Mouse (Mus musculus): ENCODE data around the gene Aida. TPM values are rescaled to one million over a fixed set of nuclear protein-coding genes. Genes with fewer than 3 reads are reported as not detected.

The Aida gene
- total and polyA plus RNA-seq, 3 experiments, result 17.7 to 36.0 TPM; not detected in 1

GRCm38 (mm10) chr1:183312076-183312475 lies 15.7 kb downstream of the Aida start:
- Histone ChIP-seq H3K9me3 (replicated peaks; ENCODE audit: insufficient read depth, low read length) (no peaks in the 10 kb centered on the region), H3K27me3 (ENCODE audit: control insufficient read depth in 1 of 2, insufficient read depth in 2 of 2, low read length in 2 of 2) (no peaks in the 10 kb centered on the region), H3K4me1 (ENCODE audit: control insufficient read depth in 1 of 2, insufficient read depth in 2 of 2, low read length in 2 of 2) (no peaks in the 10 kb centered on the region), H3K36me3 (ENCODE audit: control insufficient read depth in 1 of 2, insufficient read depth in 2 of 2, low read length in 2 of 2) (peaks cover 4 to 9% of the 10 kb centered on the region in 2 experiments; a peak in 3 of 4 replicates), H3K4me3 (ENCODE audit: control insufficient read depth in 1 of 2, insufficient read depth in 1 of 2, low read depth in 2 of 2, low read length in 2 of 2) (no peak overlapping the region), H3K9ac (ENCODE audit: control insufficient read depth, low read depth, low read length, poor library complexity, severe bottlenecking) (no peak overlapping the region), H3K27ac (ENCODE audit: control insufficient read depth, low read depth, low read length) (no peak overlapping the region), H3K79me2 (ENCODE audit: control insufficient read depth, insufficient read depth, low read length, poor library complexity) (no peaks in the 10 kb centered on the region)
- DNase-seq (ENCODE audit: low read depth, low spot score), result no peak
- no peak for TF ChIP-seq POLR2AphosphoS2 (IDR thresholded peaks at IDR 0.05; ENCODE audit: low read length)
- no peak for TF ChIP-seq MAFK (IDR thresholded peaks at IDR 0.05; ENCODE audit: borderline replicate concordance, low read depth, low read length)
- TF ChIP-seq ZNF384 (IDR thresholded peaks at IDR 0.05; ENCODE audit: low read depth, low read length), result 0 out of 2 replicates have a peak, but pooled peaks have one; percentile 48

GRCm38 (mm10) chr1:183315783-183316182 lies 19.4 kb downstream of the Aida start:
- Histone ChIP-seq H3K9me3 (replicated peaks; ENCODE audit: insufficient read depth, low read length) (no peaks in the 10 kb centered on the region), H3K36me3 (ENCODE audit: control insufficient read depth in 1 of 2, insufficient read depth in 2 of 2, low read length in 2 of 2) (peaks cover 13 to 14% of the 10 kb centered on the region in 2 experiments), H3K27ac (ENCODE audit: control insufficient read depth, low read depth, low read length) (no peak overlapping the region), H3K4me1 (ENCODE audit: control insufficient read depth in 1 of 2, insufficient read depth in 2 of 2, low read length in 2 of 2) (peaks cover 6 to 7% of the 10 kb centered on the region in 2 experiments; a peak in 3 of 4 replicates), H3K27me3 (ENCODE audit: control insufficient read depth in 1 of 2, insufficient read depth in 2 of 2, low read length in 2 of 2) (no peaks in the 10 kb centered on the region), H3K4me3 (ENCODE audit: control insufficient read depth in 1 of 2, insufficient read depth in 1 of 2, low read depth in 2 of 2, low read length in 2 of 2) (no peak overlapping the region), H3K9ac (ENCODE audit: control insufficient read depth, low read depth, low read length, poor library complexity, severe bottlenecking) (no peak overlapping the region), H3K79me2 (ENCODE audit: control insufficient read depth, insufficient read depth, low read length, poor library complexity) (no peaks in the 10 kb centered on the region)
- TF ChIP-seq ZNF384 (IDR thresholded peaks at IDR 0.05; ENCODE audit: low read depth, low read length) (no peak), SIN3A (IDR thresholded peaks at IDR 0.05; ENCODE audit: low read length) (0 out of 2 replicates have a peak, but pooled peaks have one; percentile 22), TAL1 (IDR thresholded peaks at IDR 0.05; ENCODE audit: low read length) (no peak), MYC (IDR thresholded peaks at IDR 0.05; ENCODE audit: low read depth, low read length) (no peak), UBTF (IDR thresholded peaks at IDR 0.05; ENCODE audit: borderline replicate concordance, insufficient read depth, low read depth, low read length) (no peak), GABPA (IDR thresholded peaks at IDR 0.05; ENCODE audit: low read depth, low read length) (no peak), TCF12 (IDR thresholded peaks at IDR 0.05; ENCODE audit: low read depth, low read length) (no peak), POLR2A (IDR thresholded peaks at IDR 0.05; ENCODE audit: control insufficient read depth in 1 of 2, insufficient read depth in 1 of 2, low read depth in 1 of 2, low read length in 2 of 2, poor library complexity in 1 of 2) (no peak), MAX (IDR thresholded peaks at IDR 0.05; ENCODE audit: low read length) (no peak), MXI1 (IDR thresholded peaks at IDR 0.05; ENCODE audit: low read depth, low read length) (no peak), JUND (IDR thresholded peaks at IDR 0.05; ENCODE audit: low read depth, low read length) (no peak), ETS1 (IDR thresholded peaks at IDR 0.05; ENCODE audit: low read depth, low read length) (no peak), CTCF (IDR thresholded peaks at IDR 0.05 in 2 of 3, conservative IDR thresholded peaks at IDR 0.05 in 1 of 3; ENCODE audit: control insufficient read depth in 1 of 3, insufficient read depth in 1 of 3, low read depth in 2 of 3, low read length in 3 of 3, poor library complexity in 1 of 3, severe bottlenecking in 1 of 3) (peak; percentile 11 to 52 (median 47); a peak in 4 of 6 replicates), NELFE (IDR thresholded peaks at IDR 0.05; ENCODE audit: low read depth, low read length) (no peak), KAT2A (conservative IDR thresholded peaks at IDR 0.05; ENCODE audit: low read depth, low read length) (no peak), NRF1 (IDR thresholded peaks at IDR 0.05; ENCODE audit: insufficient read depth, low read depth, low read length, poor library complexity, severe bottlenecking) (no peak), HCFC1 (IDR thresholded peaks at IDR 0.05; ENCODE audit: low read depth, low read length) (no peak), TBP (IDR thresholded peaks at IDR 0.05; ENCODE audit: low read depth, low read length) (no peak), MAFK (IDR thresholded peaks at IDR 0.05; ENCODE audit: borderline replicate concordance, low read depth, low read length) (no peak), RAD21 (IDR thresholded peaks at IDR 0.05; ENCODE audit: low read depth, low read length) (peak; percentile 44), POLR2AphosphoS5 (IDR thresholded peaks at IDR 0.05; ENCODE audit: borderline replicate concordance, low read depth, low read length) (no peak), USF2 (IDR thresholded peaks at IDR 0.05; ENCODE audit: borderline replicate concordance in 1 of 2, insufficient read depth in 1 of 2, low read depth in 1 of 2, low read length in 2 of 2) (no peak), SMC3 (IDR thresholded peaks at IDR 0.05; ENCODE audit: low read depth, low read length) (peak; percentile 46), CHD1 (IDR thresholded peaks at IDR 0.05; ENCODE audit: low read depth, low read length) (no peak), ZKSCAN1 (IDR thresholded peaks at IDR 0.05; ENCODE audit: low read depth, low read length) (no peak), GATA1 (IDR thresholded peaks at IDR 0.05; ENCODE audit: low read depth, low read length) (no peak), MAZ (IDR thresholded peaks at IDR 0.05; ENCODE audit: low read depth, low read length) (no peak), E2F4 (IDR thresholded peaks at IDR 0.05; ENCODE audit: borderline replicate concordance, low read depth, low read length) (no peak), ZC3H11A (IDR thresholded peaks at IDR 0.05; ENCODE audit: low read depth, low read length) (no peak)
- peak; percentile 63 for DNase-seq (ENCODE audit: low read depth, low spot score)

Measured in MEL (cell line).